Mouse (Mus musculus): Measurements from ENCODE around the gene Syne2. TPM values are rescaled to one million over a fixed set of nuclear protein-coding genes. Genes with fewer than 3 reads are reported as not detected.
A peak's percentile ranks its signal among the peaks of the same experiment; 100 is the strongest.

Syne2 gene
- polyA plus RNA-seq, 1 experiment from 2014 or later, result 68.4 TPM

DNA sequence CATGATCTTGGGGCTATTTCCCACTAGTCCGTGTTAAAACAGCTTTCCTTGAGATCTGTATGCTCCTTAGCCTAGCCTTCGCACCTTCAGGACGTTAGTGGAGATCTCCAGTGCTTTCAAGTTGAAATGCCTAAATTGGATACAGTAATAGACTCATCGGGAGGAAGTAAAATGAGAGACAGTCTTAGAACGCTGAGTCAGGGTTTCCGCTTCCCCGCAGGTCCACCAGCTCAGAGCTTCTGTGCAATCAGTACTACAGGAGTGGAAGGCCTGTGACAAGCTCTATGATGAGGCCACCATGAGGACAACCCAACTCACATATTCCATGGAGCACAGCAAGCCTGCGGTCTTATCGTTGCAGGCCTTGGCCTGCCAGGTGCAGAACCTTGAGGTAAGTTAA lies 233.9 kb downstream of the Syne2 start:
- H3K9me3 ChIP-seq (ENCODE audit: low read depth, low read length), result no peaks in the 10 kb centered on the region
- H3K36me3 ChIP-seq (ENCODE audit: insufficient read depth), result peaks cover 44% of the 10 kb centered on the region
- ATAC-seq (ENCODE audit: insufficient read depth), result no peak
- no peak for DNase-seq
- no peak overlapping the region for H3K27ac ChIP-seq (ENCODE audit: low read depth)
- WGBS, result 89% methylated on average over 9 of the region's 9 CpGs
- no peak overlapping the region for H3K9ac ChIP-seq
- TF ChIP-seq CTCF (IDR thresholded peaks at IDR 0.05; ENCODE audit: low read depth), result no peak
- no peaks in the 10 kb centered on the region for H3K27me3 ChIP-seq (ENCODE audit: insufficient read depth, low read length)
- no peaks in the 10 kb centered on the region for H3K4me1 ChIP-seq (ENCODE audit: insufficient read depth)
- no peak overlapping the region for H3K4me2 ChIP-seq
- H3K4me3 ChIP-seq (ENCODE audit: low read depth, low read length), result no peak overlapping the region

DNA sequence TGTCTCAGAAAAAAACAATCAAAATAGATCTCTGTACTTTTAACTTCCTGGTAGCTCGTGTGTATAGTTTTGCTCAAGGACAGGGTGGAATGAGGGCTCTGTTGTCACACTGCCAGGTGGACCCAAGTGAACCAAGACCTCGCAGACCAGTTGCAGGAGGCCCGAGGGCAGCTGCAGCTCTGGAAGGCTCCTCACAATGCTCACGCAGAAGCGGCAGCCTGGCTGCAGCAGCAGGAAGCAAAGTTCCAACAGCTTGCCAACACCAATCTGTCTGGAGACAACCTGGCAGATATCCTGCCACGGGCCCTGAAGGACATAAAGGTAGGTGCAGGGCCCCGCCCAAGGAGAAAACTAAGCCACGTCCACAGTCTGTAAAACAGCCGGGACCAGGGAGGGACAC lies 236.7 kb downstream of the Syne2 start:
- H3K27me3 ChIP-seq (ENCODE audit: insufficient read depth, low read length), result no peaks in the 10 kb centered on the region
- no peak overlapping the region for H3K4me3 ChIP-seq (ENCODE audit: low read depth, low read length)
- peaks cover 45% of the 10 kb centered on the region for H3K36me3 ChIP-seq (ENCODE audit: insufficient read depth)
- no peak overlapping the region for H3K9ac ChIP-seq
- no peaks in the 10 kb centered on the region for H3K9me3 ChIP-seq (ENCODE audit: low read depth, low read length)
- H3K27ac ChIP-seq (ENCODE audit: low read depth), result no peak overlapping the region
- WGBS, result 76% methylated on average over 9 of the region's 9 CpGs
- no peak overlapping the region for H3K4me2 ChIP-seq
- no peak for TF ChIP-seq CTCF (IDR thresholded peaks at IDR 0.05; ENCODE audit: low read depth)
- ATAC-seq (ENCODE audit: insufficient read depth), result no peak
- no peak for DNase-seq
- no peaks in the 10 kb centered on the region for H3K4me1 ChIP-seq (ENCODE audit: insufficient read depth)

DNA sequence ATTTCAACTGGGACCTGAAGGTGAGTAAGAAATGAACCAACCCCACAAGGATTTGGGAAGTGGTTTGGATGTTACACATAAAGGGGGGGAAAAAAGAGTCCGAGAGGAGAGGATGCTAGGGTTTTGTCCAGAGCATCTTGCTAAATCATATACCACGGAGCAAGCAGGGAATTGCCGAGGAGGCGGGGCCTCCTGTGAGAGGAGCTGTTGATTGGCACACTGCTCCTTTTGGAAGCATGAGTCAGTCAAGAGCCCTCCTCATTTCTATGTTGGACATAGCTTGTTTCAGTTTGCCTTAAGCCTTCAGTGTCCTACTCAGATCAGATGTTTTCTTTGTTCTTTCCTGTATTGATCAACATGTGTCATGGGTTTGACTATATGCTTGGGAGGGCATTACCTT lies 245.1 kb downstream of the Syne2 start:
- no peak overlapping the region for H3K27ac ChIP-seq (ENCODE audit: low read depth)
- no peak overlapping the region for H3K4me2 ChIP-seq
- H3K4me1 ChIP-seq (ENCODE audit: insufficient read depth), result no peaks in the 10 kb centered on the region
- 82% methylated on average over 4 of the region's 4 CpGs for WGBS
- H3K4me3 ChIP-seq (ENCODE audit: low read depth, low read length), result no peak overlapping the region
- no peak overlapping the region for H3K9ac ChIP-seq
- peaks cover 29% of the 10 kb centered on the region; the same call in 1 of the 2 replicates for H3K36me3 ChIP-seq (ENCODE audit: insufficient read depth)
- ATAC-seq (ENCODE audit: insufficient read depth), result no peak
- no peaks in the 10 kb centered on the region for H3K9me3 ChIP-seq (ENCODE audit: low read depth, low read length)
- no peaks in the 10 kb centered on the region for H3K27me3 ChIP-seq (ENCODE audit: insufficient read depth, low read length)
- no peak for DNase-seq
- TF ChIP-seq CTCF (IDR thresholded peaks at IDR 0.05; ENCODE audit: low read depth), result no peak

DNA sequence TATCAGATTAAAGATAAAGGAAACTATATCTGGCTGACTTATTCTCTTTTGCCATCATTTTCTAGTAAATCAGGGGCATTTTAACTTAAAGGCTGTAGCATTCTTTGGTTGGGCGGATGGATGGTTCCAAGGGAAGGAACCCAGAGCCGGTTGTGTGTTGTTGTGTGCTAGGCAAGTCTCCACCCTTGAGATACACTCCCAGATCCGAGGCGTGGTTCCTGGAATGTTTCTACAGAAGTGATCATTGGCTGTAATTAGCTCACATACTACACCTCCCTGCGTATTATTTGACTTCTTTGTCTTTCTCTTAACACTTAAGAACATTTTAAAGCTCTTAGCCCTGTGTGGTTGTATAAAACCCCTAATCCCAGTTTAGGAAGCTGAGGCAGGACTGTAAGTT lies 252.5 kb downstream of the Syne2 start:
- Histone ChIP-seq H3K4me3 (ENCODE audit: low read depth, low read length) (no peak overlapping the region), H3K9ac (no peak overlapping the region), H3K27ac (ENCODE audit: low read depth) (no peak overlapping the region), H3K4me1 (ENCODE audit: insufficient read depth) (no peaks in the 10 kb centered on the region; the same call in 1 of the 2 replicates), H3K4me2 (no peak overlapping the region), H3K36me3 (ENCODE audit: insufficient read depth) (peaks cover 24% of the 10 kb centered on the region; the same call in 1 of the 2 replicates), H3K27me3 (ENCODE audit: insufficient read depth, low read length) (no peaks in the 10 kb centered on the region), H3K9me3 (ENCODE audit: low read depth, low read length) (no peaks in the 10 kb centered on the region)
- DNase-seq, result no peak
- ATAC-seq (ENCODE audit: insufficient read depth), result no peak
- TF ChIP-seq CTCF (IDR thresholded peaks at IDR 0.05; ENCODE audit: low read depth), result no peak
- 85% methylated on average over 5 of the region's 5 CpGs for WGBS

DNA sequence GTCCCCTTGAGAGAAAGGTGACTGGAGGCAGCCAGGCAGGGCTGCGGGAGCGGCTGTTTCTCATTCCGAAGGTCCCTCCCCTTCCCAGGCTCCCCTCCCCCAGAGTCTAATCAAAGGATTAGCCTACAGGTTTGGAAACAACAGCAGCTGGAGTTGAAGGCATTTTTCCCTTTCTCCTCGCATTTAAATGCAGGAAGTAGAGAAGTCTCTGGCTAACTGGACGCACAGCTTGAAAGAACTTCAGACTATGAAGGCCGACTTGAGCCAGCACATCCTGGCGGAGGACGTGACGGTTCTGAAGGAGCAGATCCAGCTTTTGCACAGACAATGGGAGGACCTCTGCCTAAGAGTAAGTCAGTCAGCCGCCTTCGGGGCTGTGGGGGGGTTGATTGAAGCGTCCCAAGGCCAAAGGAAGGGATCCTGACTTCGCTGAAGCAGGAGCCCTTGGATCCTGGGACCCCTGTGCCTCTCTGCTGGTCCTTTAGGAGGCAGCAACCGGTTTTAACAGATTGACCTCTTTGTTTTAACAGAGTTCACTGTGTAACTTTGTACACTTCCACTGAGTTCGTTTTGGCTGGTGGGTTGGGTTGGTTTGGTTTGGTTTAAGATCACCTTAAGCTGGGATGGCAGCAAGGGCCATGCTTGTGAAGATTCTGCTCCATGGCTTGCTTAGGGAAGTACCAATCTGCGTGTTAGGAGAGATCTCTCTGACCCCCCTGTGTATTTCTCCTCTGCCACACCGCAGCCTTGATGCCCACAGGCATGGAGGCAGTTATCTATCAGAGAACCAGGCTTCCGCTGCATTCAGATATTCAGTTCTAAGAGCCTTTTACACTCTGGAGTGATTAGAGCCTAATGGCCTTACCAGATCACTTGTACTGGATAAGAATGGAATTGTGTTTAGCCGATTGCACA lies 254.3 kb downstream of the Syne2 start:
- Histone ChIP-seq H3K4me1 (ENCODE audit: insufficient read depth) (no peaks in the 10 kb centered on the region; the same call in 1 of the 2 replicates), H3K4me2 (peak overlapping the region; percentile 47), H3K4me3 (ENCODE audit: low read depth, low read length) (peak overlapping the region; percentile 21), H3K9ac (peak overlapping the region; percentile 41; the same call in 1 of the 2 replicates), H3K9me3 (ENCODE audit: low read depth, low read length) (no peaks in the 10 kb centered on the region), H3K27ac (ENCODE audit: low read depth) (peak overlapping the region; percentile 59), H3K36me3 (ENCODE audit: insufficient read depth) (peaks cover 30% of the 10 kb centered on the region; the same call in 1 of the 2 replicates), H3K27me3 (ENCODE audit: insufficient read depth, low read length) (no peaks in the 10 kb centered on the region)
- DNase-seq, result peak; percentile 64
- ATAC-seq (ENCODE audit: insufficient read depth), result peak; percentile 56
- TF ChIP-seq CTCF (IDR thresholded peaks at IDR 0.05; ENCODE audit: low read depth), result no peak; the same call in 1 of the 2 replicates
- 22% methylated on average over 19 of the region's 19 CpGs for WGBS

DNA sequence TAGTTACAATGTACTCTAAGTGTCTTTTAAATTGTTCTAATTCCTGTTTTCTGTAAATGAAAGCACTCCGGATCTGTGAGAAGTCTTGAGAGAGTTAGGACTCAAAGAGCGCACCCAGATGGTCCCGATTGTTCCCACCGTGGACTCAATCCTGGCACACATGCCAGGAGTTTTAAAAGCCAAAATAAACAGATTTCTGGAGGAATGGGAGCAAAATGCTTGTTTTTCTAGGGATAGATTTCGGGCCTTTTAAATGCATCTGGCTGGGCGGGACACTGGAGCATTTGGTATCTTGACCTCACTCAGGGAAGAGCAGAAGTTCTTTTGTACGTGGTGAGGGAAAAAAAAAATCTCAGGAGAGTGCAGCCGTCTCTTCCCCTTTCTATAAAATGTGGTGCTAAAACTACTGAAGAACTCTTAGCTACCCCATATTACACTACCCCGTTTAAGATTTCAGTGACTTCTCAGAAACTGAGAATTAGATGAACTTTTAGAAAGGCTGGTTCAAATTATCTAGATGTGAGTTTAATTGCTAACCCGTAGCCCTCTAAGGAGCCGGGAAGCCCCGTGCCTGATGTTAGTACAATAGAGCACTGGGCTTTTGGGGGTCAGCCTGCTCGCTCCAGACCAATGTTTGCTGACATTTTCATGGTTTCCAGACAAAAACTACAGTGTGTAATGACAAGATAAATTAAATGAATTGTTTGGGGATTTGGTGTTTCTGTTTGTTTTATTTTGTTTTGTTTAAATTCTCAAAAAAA lies 255.3 kb downstream of the Syne2 start:
- 19% methylated on average over 13 of the region's 13 CpGs for WGBS
- peak overlapping the region; percentile 52; the same call in 1 of the 2 replicates for H3K27ac ChIP-seq (ENCODE audit: low read depth)
- TF ChIP-seq CTCF (IDR thresholded peaks at IDR 0.05; ENCODE audit: low read depth), result no peak
- no peaks in the 10 kb centered on the region for H3K9me3 ChIP-seq (ENCODE audit: low read depth, low read length)
- DNase-seq, result peak; percentile 64
- H3K27me3 ChIP-seq (ENCODE audit: insufficient read depth, low read length), result no peaks in the 10 kb centered on the region
- peak overlapping the region; percentile 48 for H3K4me2 ChIP-seq
- H3K4me1 ChIP-seq (ENCODE audit: insufficient read depth), result no peaks in the 10 kb centered on the region; the same call in 1 of the 2 replicates
- no peak for ATAC-seq (ENCODE audit: insufficient read depth)
- peak overlapping the region; percentile 17; the same call in 1 of the 2 replicates for H3K9ac ChIP-seq
- peaks cover 30% of the 10 kb centered on the region; the same call in 1 of the 2 replicates for H3K36me3 ChIP-seq (ENCODE audit: insufficient read depth)
- H3K4me3 ChIP-seq (ENCODE audit: low read depth, low read length), result peak overlapping the region; percentile 16; the same call in 1 of the 2 replicates

Data from lung, embryonic 14.5 days (tissue).